In the genomic region with DNA sequence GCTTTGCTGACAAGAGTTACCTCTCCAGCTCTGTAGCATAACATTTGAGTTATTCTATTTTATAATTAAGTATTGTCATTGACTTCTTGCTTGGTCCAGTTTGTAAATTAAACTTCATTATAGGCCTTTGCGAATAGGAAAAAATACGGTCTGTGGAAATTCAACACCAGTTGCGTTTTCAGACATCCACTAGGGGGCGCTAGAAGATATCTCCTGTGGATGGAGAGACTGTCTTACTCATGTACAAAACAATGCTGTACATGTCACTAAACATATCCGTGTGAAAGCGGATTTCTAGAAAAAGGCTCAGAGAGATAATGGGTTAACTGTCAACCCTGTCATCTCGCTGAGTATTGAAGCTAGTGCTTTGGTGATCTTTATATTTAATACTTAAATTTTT, we compare ENCODE assay signal across 10 mouse cellular contexts. TPM values are rescaled to one million over a fixed set of nuclear protein-coding genes. Genes with fewer than 3 reads are reported as not detected.
DNase-seq lines count a peak whose midpoint lies in the region; ATAC-seq lines count a peak whose summit lies in the region.
"Had no signal": no experiment of that assay in that cellular context is flagged by ENCODE, and none has a peak within 500 bp of the region (broad histone marks: within the 10 kb centered on the region; RNA-seq: fewer than 3 reads in every experiment).

No protein-coding gene starts in this region.

- DNase-seq in cerebellum, adult 18-20 months, result peak; percentile 49 to 52
- no peak for DNase-seq in cerebellum, adult 11-12 months
- peak; percentile 40 to 55 for DNase-seq in left cerebral cortex, adult 18-20 months (ENCODE audit: low spot score in 2 of 2)
- no peak for DNase-seq in left cerebral cortex, adult 11 months (ENCODE audit: low spot score)
- peak; percentile 80 for DNase-seq in NIH3T3 (ENCODE audit: low read depth)

- ATAC-seq in granulocyte monocyte progenitor cell, adult 5-6 weeks (replicated peaks; ENCODE audit: poor library complexity, severe bottlenecking), result peak; percentile 45; the same call in 1 of the 2 replicates
- peak; percentile 58; the same call in 1 of the 2 replicates for ATAC-seq in megakaryocyte-erythroid progenitor cell, adult 5-6 weeks (replicated peaks; ENCODE audit: low FRiP score, low TSS enrichment, poor library complexity, severe bottlenecking)
- ATAC-seq in erythroblast, adult 5-6 weeks (replicated peaks; ENCODE audit: low FRiP score, poor library complexity, severe bottlenecking), result no peak

RNA-seq across cellular contexts. Expression of a gene that starts 11.0 kb away (rescaled TPM):
- not detected for total RNA-seq in left cerebral cortex, adult 18-20 months (2021)
- not detected in 2 replicates for total RNA-seq in granulocyte monocyte progenitor cell, adult 5-6 weeks (2014; fragmentation: Nextera tagmentation)
- total RNA-seq in granulocyte monocyte progenitor cell, adult 5-6 weeks (2017), result not detected in 2 replicates
- not detected in 2 replicates for total RNA-seq in megakaryocyte-erythroid progenitor cell, adult 5-6 weeks (2014; fragmentation: Nextera tagmentation)
- not detected in 2 replicates for total RNA-seq in megakaryocyte-erythroid progenitor cell, adult 5-6 weeks (2017)
- total RNA-seq in erythroblast, adult 5-6 weeks (2015; ENCODE audit: low replicate concordance), result not detected in 2 replicates
- not detected in 2 replicates for total RNA-seq in erythroblast, adult 5-6 weeks (2017; ENCODE audit: low replicate concordance)
- total RNA-seq: gastrocnemius, postnatal 36 days; liver, adult 2 months had no signal

RNA-seq across cellular contexts. Expression of a gene that starts 18.0 kb away (rescaled TPM):
- total RNA-seq in left cerebral cortex, adult 18-20 months (2021), result 10 to 100 TPM; 54.2 to 55.2 TPM
- total RNA-seq in granulocyte monocyte progenitor cell, adult 5-6 weeks (2014; fragmentation: Nextera tagmentation), result 4.9 and 6.8 TPM in 2 replicates
- 5.0 and 7.3 TPM in 2 replicates for total RNA-seq in granulocyte monocyte progenitor cell, adult 5-6 weeks (2017)
- total RNA-seq in megakaryocyte-erythroid progenitor cell, adult 5-6 weeks (2014; fragmentation: Nextera tagmentation), result 5.8 and 6.9 TPM in 2 replicates
- total RNA-seq in megakaryocyte-erythroid progenitor cell, adult 5-6 weeks (2017), result 5.4 and 6.2 TPM in 2 replicates
- total RNA-seq in erythroblast, adult 5-6 weeks (2015; ENCODE audit: low replicate concordance), result not detected in 2 replicates
- total RNA-seq in erythroblast, adult 5-6 weeks (2017; ENCODE audit: low replicate concordance), result 0.70 and 1.8 TPM in 2 replicates

Comparison
In these comparisons a context has a peak if more than half of its experiments do, and no peak if none do; other contexts are left out.
1. DNase-seq: peak in cerebellum, adult 18-20 months (2 of 2), left cerebral cortex, adult 18-20 months (2 of 2) and NIH3T3 (single experiment); none in cerebellum, adult 11-12 months (single experiment) and left cerebral cortex, adult 11 months (single experiment).
2. RNA of a gene that starts 18.0 kb away (total RNA-seq): 54.2 to 55.2 TPM in left cerebral cortex, adult 18-20 months; 5.4 to 6.9 TPM in megakaryocyte-erythroid progenitor cell, adult 5-6 weeks, 4.9 to 7.3 TPM in granulocyte monocyte progenitor cell, adult 5-6 weeks and 0.70 to 1.8 TPM in erythroblast, adult 5-6 weeks; every median in the first group is over 4 times any median in the second.